Mouse (Mus musculus): ENCODE data around the gene Mical2. TPM values are rescaled to one million over a fixed set of nuclear protein-coding genes. Genes with fewer than 3 reads are reported as not detected.

Mical2 gene
- total and polyA plus RNA-seq, 3 experiments: not detected

DNA sequence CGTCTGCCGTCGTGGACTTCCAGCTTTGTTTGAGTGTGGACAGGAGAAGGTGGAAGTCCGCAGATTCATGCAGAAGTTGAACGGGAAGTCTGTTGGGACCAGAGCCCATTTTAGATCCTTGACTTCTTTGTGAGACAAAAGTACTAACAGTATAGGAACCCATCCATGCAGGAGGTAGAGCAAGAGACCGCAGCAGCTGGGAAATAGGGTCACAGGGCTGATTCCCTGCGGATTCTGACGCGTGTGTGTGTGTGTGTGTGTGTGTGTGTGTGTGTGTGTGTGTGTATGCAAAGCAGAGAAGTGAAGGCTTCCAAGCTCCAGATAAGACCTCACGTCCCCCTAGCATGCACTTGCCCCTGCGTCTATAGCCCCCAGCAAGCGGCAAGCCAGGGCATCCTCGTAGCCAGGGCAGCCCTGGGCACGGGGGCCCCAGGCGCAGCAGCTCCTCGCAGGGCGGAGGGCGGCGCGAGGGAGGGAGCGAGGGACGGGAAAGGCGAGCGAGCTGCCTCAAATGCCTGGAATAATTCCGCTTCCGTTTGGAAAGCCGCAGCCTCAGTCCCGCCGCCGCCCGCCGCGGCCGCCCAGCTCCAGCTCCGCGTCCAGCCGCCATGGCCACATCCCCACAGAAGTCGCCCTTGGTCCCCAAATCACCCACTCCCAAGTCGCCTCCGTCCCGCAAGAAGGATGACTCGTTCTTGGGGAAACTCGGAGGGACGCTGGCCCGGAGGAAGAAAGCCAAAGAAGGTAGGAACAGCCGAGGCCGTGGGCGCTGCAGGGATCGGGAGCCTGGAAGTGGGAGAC is 201.9 kb downstream of the Mical2 start, which contains the start of gene Parva:
Gene Parva, plus strand, starts transcription at position 149 of the 801 bp plus-strand sequence.
- no peak for DNase-seq (ENCODE audit: low read depth, low spot score)
- Histone ChIP-seq H3K79me2 (ENCODE audit: control insufficient read depth, insufficient read depth, low read length, poor library complexity) (no peaks in the 10 kb centered on the region), H3K4me3 (ENCODE audit: control insufficient read depth in 1 of 2, insufficient read depth in 1 of 2, low read depth in 2 of 2, low read length in 2 of 2) (no peak within 1 kb of the TSS), H3K36me3 (ENCODE audit: control insufficient read depth in 1 of 2, insufficient read depth in 2 of 2, low read length in 2 of 2) (no peaks in the 10 kb centered on the region), H3K9me3 (replicated peaks; ENCODE audit: insufficient read depth, low read length) (no peaks in the 10 kb centered on the region; the same call in 1 of the 2 replicates), H3K4me1 (ENCODE audit: control insufficient read depth in 1 of 2, insufficient read depth in 2 of 2, low read length in 2 of 2) (no peaks in the 10 kb centered on the region), H3K27ac (ENCODE audit: control insufficient read depth, low read depth, low read length) (no peak within 1 kb of the TSS), H3K27me3 (ENCODE audit: control insufficient read depth in 1 of 2, insufficient read depth in 2 of 2, low read length in 2 of 2) (no peaks in the 10 kb centered on the region), H3K9ac (ENCODE audit: control insufficient read depth, low read depth, low read length, poor library complexity, severe bottlenecking) (no peak within 1 kb of the TSS)
- TF ChIP-seq NELFE (IDR thresholded peaks at IDR 0.05; ENCODE audit: low read depth, low read length): no peak
- TF ChIP-seq POLR2AphosphoS2 (IDR thresholded peaks at IDR 0.05; ENCODE audit: low read length): no peak

DNA sequence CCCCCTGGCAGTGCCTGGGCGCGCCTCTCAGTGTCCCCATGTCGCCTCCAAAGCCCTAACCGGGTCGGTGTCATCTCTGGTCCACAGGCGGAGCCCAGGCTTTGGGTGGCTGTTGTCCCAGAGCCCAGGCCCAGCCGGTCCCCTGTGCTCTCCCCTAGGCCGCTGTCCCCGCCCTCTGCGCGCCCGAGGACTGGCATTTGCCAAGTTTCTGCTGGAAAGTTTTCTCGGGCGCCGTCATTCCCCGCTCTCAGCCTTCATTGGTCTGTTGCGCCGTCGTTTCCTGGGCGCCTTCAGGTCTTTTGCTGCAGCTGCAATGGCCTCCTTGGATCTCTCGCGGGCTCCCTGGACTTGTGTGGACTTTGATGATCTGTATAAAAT is 202.5 kb downstream of the Mical2 start:
- no peak for DNase-seq (ENCODE audit: low read depth, low spot score)
- no peaks in the 10 kb centered on the region for H3K36me3 ChIP-seq (ENCODE audit: control insufficient read depth in 1 of 2, insufficient read depth in 2 of 2, low read length in 2 of 2)
- no peaks in the 10 kb centered on the region for H3K79me2 ChIP-seq (ENCODE audit: control insufficient read depth, insufficient read depth, low read length, poor library complexity)
- H3K9me3 ChIP-seq (replicated peaks; ENCODE audit: insufficient read depth, low read length): no peaks in the 10 kb centered on the region; the same call in 1 of the 2 replicates
- no peak overlapping the region for H3K9ac ChIP-seq (ENCODE audit: control insufficient read depth, low read depth, low read length, poor library complexity, severe bottlenecking)
- H3K4me3 ChIP-seq (ENCODE audit: control insufficient read depth in 1 of 2, insufficient read depth in 1 of 2, low read depth in 2 of 2, low read length in 2 of 2): no peak overlapping the region
- TF ChIP-seq GABPA (IDR thresholded peaks at IDR 0.05; ENCODE audit: low read depth, low read length): no peak
- no peak for TF ChIP-seq POLR2AphosphoS5 (IDR thresholded peaks at IDR 0.05; ENCODE audit: borderline replicate concordance, low read depth, low read length)
- no peak for TF ChIP-seq EP300 (IDR thresholded peaks at IDR 0.05; ENCODE audit: low read depth in 1 of 2, low read length in 2 of 2)
- no peak for TF ChIP-seq NELFE (IDR thresholded peaks at IDR 0.05; ENCODE audit: low read depth, low read length)
- TF ChIP-seq ZMIZ1 (IDR thresholded peaks at IDR 0.05; ENCODE audit: low read depth, low read length): no peak
- TF ChIP-seq USF1 (IDR thresholded peaks at IDR 0.05; ENCODE audit: low read depth, low read length): no peak
- no peak for TF ChIP-seq UBTF (IDR thresholded peaks at IDR 0.05; ENCODE audit: borderline replicate concordance, insufficient read depth, low read depth, low read length)
- TF ChIP-seq JUND (IDR thresholded peaks at IDR 0.05; ENCODE audit: low read depth, low read length): no peak
- TF ChIP-seq ETS1 (IDR thresholded peaks at IDR 0.05; ENCODE audit: low read depth, low read length): no peak
- no peak for TF ChIP-seq SIN3A (IDR thresholded peaks at IDR 0.05; ENCODE audit: low read length)
- no peak for TF ChIP-seq E2F4 (IDR thresholded peaks at IDR 0.05; ENCODE audit: borderline replicate concordance, low read depth, low read length)
- TF ChIP-seq ZC3H11A (IDR thresholded peaks at IDR 0.05; ENCODE audit: low read depth, low read length): no peak
- no peak for TF ChIP-seq TCF12 (IDR thresholded peaks at IDR 0.05; ENCODE audit: low read depth, low read length)
- no peak for TF ChIP-seq GATA1 (IDR thresholded peaks at IDR 0.05; ENCODE audit: low read depth, low read length)
- TF ChIP-seq TAL1 (IDR thresholded peaks at IDR 0.05; ENCODE audit: low read length): no peak
- TF ChIP-seq ZNF384 (IDR thresholded peaks at IDR 0.05; ENCODE audit: low read depth, low read length): no peak
- TF ChIP-seq POLR2AphosphoS2 (IDR thresholded peaks at IDR 0.05; ENCODE audit: low read length): no peak
- H3K27ac ChIP-seq (ENCODE audit: control insufficient read depth, low read depth, low read length): no peak overlapping the region
- no peaks in the 10 kb centered on the region for H3K4me1 ChIP-seq (ENCODE audit: control insufficient read depth in 1 of 2, insufficient read depth in 2 of 2, low read length in 2 of 2)
- no peaks in the 10 kb centered on the region for H3K27me3 ChIP-seq (ENCODE audit: control insufficient read depth in 1 of 2, insufficient read depth in 2 of 2, low read length in 2 of 2)
